Mouse (Mus musculus) erythroblast, embryonic 14.5 days (primary cell): ENCODE measurements around the gene Eva1b.

Experiments used
- GATA1 ChIP-seq: IDR thresholded peaks from 2 replicates; pipeline ENCODE4 v1.6.1; 2012; ENCODE audit warnings: low read length, inconsistent platforms, mixed read lengths
- TAL1 ChIP-seq: IDR thresholded peaks from 3 replicates; pipeline ENCODE4 v1.6.1; 2012; ENCODE audit warnings: low read length, inconsistent platforms, mixed read lengths

GRCm38 (mm10) chr4:126149041-126149676 is 1.6 kb downstream of the Eva1b start:
- TF ChIP-seq GATA1 (no peak), TAL1 (no peak)
